Mouse (Mus musculus) small intestine, adult 2 months (tissue): ENCODE measurements around the gene D030056L22Rik. TPM values are rescaled to one million over a fixed set of nuclear protein-coding genes. Genes with fewer than 3 reads are reported as not detected.

ENCODE experiments used
- H3K27ac ChIP-seq: fragments of 200-500 bp; 2 replicates; pipeline ENCODE4 v1.5.1; 2012; ENCODE audit warnings: low read depth, low read length, control low read depth, inconsistent platforms; ENCODE audit not compliant: insufficient read depth
- H3K27me3 ChIP-seq: fragments of 200-500 bp; 2 replicates; pipeline ENCODE4 v1.6.1; 2012; ENCODE audit warnings: mild to moderate bottlenecking, moderate library complexity, low read length, inconsistent platforms; ENCODE audit not compliant: control insufficient read depth, insufficient read depth
- H3K36me3 ChIP-seq: fragments of 200-500 bp; 2 replicates; pipeline ENCODE4 v1.6.1; 2012; ENCODE audit warnings: mild to moderate bottlenecking, low read length, control low read depth, inconsistent platforms; ENCODE audit not compliant: control insufficient read depth, insufficient read depth
- H3K4me1 ChIP-seq: fragments of 200-500 bp; 2 replicates; pipeline ENCODE4 v1.6.1; 2012; ENCODE audit warnings: low read length, inconsistent platforms, mixed read lengths; ENCODE audit not compliant: control insufficient read depth, insufficient read depth, insufficient read length
- H3K4me3 ChIP-seq: fragments of 200-500 bp; 2 replicates; pipeline ENCODE4 v1.5.1; 2012; ENCODE audit warnings: low read depth, mild to moderate bottlenecking, control low read depth, inconsistent platforms, low read length, moderate library complexity
- CTCF ChIP-seq: fragments of 200-500 bp; IDR thresholded peaks from 2 replicates; pipeline ENCODE4 v1.5.1; 2012; ENCODE audit warnings: low read depth, mild to moderate bottlenecking, control low read depth, inconsistent platforms, low read length, moderate library complexity, mixed read lengths; ENCODE audit not compliant: insufficient replicate concordance, insufficient read length; ENCODE audit errors: extremely low read depth
- POLR2A ChIP-seq: fragments of 200-500 bp; IDR thresholded peaks from 2 replicates; pipeline ENCODE4 v1.6.1; 2012; ENCODE audit warnings: low read depth, mild to moderate bottlenecking, control low read depth, inconsistent platforms, low read length, moderate library complexity
- WGBS: fragments of 180-500 bp; shearing (Covaris S2); methylation state at CpG from one replicate; pipeline ENCODE4 v1.1.7; 2018; 5-methylcytosine and 5-hydroxymethylcytosine counted together
- polyA plus RNA-seq: library from polyadenylated mRNA; depleted of rRNA; stranded (reverse); fragments of >200 nt; gene quantifications from 2 replicates; pipeline ENCODE4 v1.2.3, GENCODE M21; 2012

D030056L22Rik gene
- polyA plus RNA-seq, 1 experiment = 8.4 TPM

GRCm38 (mm10) chr19:18725186-18725585 lies 12.2 kb downstream of the D030056L22Rik start:
- TF ChIP-seq POLR2A (no peak), CTCF (no peak)
- H3K4me1 ChIP-seq = peaks cover 3% of the 10 kb centered on the region; the same call in 1 of the 2 replicates
- no peak overlapping the region for H3K27ac ChIP-seq
- H3K36me3 ChIP-seq = no peaks in the 10 kb centered on the region
- no peaks in the 10 kb centered on the region; the same call in 1 of the 2 replicates for H3K27me3 ChIP-seq
- no peak overlapping the region for H3K4me3 ChIP-seq
- 96% methylated on average over 2 of the region's 2 CpGs for WGBS

- 24% methylated on average over 7 of the region's 7 CpGs for whole genome bisulfite sequencing
- Histone ChIP-seq H3K27ac (peak overlapping the region; percentile 17; the same call in 1 of the 2 replicates), H3K4me3 (no peak overlapping the region), H3K4me1 (peaks cover 6% of the 10 kb centered on the region; the same call in 1 of the 2 replicates), H3K27me3 (no peaks in the 10 kb centered on the region; the same call in 1 of the 2 replicates), H3K36me3 (no peaks in the 10 kb centered on the region)
- no peak for TF ChIP-seq POLR2A
- TF ChIP-seq CTCF = no peak
These were observed 17.3 kb downstream of the D030056L22Rik start for GRCm38 (mm10) chr19:18730255-18730654.

- Histone ChIP-seq H3K36me3 (no peaks in the 10 kb centered on the region), H3K27ac (no peak overlapping the region), H3K4me1 (peaks cover 6% of the 10 kb centered on the region; the same call in 1 of the 2 replicates), H3K27me3 (no peaks in the 10 kb centered on the region; the same call in 1 of the 2 replicates), H3K4me3 (no peak overlapping the region)
- 19% methylated on average over 7 of the region's 7 CpGs for WGBS
- TF ChIP-seq POLR2A (no peak), CTCF (no peak)
These were observed 18.1 kb downstream of the D030056L22Rik start for GRCm38 (mm10) chr19:18731077-18731476.

GRCm38 (mm10) chr19:18735901-18736300 lies 22.9 kb downstream of the D030056L22Rik start:
- no peak for TF ChIP-seq CTCF
- TF ChIP-seq POLR2A = no peak
- WGBS = 95% methylated on average over 4 of the region's 4 CpGs
- Histone ChIP-seq H3K4me1 (peaks cover 2% of the 10 kb centered on the region; the same call in 1 of the 2 replicates), H3K27me3 (no peaks in the 10 kb centered on the region), H3K4me3 (no peak overlapping the region), H3K27ac (no peak overlapping the region), H3K36me3 (no peaks in the 10 kb centered on the region)

DNA sequence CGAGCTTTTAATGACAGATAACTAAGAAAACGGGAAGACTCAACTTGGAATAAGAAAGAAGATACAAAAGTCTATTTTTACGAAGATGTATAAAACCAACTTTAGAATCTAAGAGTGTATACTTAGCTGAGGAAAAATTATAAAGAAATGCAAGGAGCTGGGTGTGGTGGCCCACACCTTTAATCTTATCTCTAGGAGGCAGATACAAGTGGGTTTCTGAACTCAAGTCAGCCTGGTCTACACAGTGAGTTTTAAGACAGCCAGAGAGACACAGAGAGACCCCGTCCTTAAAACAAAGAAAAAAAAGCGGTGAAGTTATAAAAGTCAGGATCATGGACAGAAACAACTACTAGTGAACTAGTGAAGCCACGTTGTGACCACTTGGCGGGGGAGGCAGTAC lies 26.2 kb downstream of the D030056L22Rik start:
- WGBS = 78% methylated on average over 7 of the region's 7 CpGs
- H3K27ac ChIP-seq = no peak overlapping the region
- no peak overlapping the region for H3K4me3 ChIP-seq
- H3K36me3 ChIP-seq = no peaks in the 10 kb centered on the region
- no peaks in the 10 kb centered on the region for H3K4me1 ChIP-seq
- no peaks in the 10 kb centered on the region for H3K27me3 ChIP-seq
- TF ChIP-seq CTCF (no peak), POLR2A (no peak)

- WGBS = 68% methylated on average over 5 of the region's 5 CpGs
- H3K36me3 ChIP-seq = no peaks in the 10 kb centered on the region
- no peaks in the 10 kb centered on the region for H3K4me1 ChIP-seq
- H3K27me3 ChIP-seq = no peaks in the 10 kb centered on the region
- TF ChIP-seq CTCF (no peak), POLR2A (no peak)
- H3K4me3 ChIP-seq = no peak overlapping the region
- no peak overlapping the region for H3K27ac ChIP-seq
These were observed 31.0 kb downstream of the D030056L22Rik start for GRCm38 (mm10) chr19:18743946-18744345.

DNA sequence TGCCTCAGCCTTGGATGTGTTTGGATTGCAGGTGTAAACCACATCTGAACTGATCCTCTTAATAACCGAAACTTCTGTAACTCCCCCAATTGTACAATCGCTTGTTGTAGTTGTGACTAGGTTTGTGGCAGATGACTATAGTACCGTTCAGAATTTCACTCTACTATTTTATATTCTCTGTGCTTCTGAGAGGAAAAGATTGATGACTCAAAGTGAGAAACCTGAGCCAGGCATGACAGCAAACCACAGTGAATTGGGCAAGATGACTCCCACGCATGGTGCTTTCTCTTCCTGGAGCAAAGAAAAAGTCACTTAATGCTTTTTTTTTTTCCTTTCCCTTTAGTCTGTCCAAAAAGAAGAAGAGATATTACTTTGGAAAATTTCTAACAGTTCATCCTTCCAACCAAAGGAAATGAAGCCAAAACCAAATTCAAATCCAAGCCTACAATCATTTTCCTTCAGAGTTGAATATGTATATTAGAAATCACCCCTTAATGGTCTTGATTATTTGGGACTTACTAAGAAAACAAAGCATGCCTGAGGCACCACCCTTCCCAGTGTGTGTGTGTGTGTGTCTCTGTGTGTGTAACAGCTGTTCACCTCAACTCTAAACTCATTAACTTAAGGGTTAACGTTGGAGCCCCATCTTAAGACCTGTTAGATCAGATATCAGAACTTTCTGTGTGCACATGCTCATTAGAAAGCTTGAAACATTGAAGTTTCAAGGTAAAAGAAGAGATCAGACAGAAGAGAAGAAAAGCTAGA lies 33.8 kb downstream of the D030056L22Rik start:
- 83% methylated on average over 5 of the region's 5 CpGs for WGBS
- TF ChIP-seq POLR2A (no peak), CTCF (no peak)
- Histone ChIP-seq H3K27ac (no peak overlapping the region), H3K4me1 (no peaks in the 10 kb centered on the region), H3K36me3 (no peaks in the 10 kb centered on the region), H3K27me3 (no peaks in the 10 kb centered on the region), H3K4me3 (no peak overlapping the region)

DNA sequence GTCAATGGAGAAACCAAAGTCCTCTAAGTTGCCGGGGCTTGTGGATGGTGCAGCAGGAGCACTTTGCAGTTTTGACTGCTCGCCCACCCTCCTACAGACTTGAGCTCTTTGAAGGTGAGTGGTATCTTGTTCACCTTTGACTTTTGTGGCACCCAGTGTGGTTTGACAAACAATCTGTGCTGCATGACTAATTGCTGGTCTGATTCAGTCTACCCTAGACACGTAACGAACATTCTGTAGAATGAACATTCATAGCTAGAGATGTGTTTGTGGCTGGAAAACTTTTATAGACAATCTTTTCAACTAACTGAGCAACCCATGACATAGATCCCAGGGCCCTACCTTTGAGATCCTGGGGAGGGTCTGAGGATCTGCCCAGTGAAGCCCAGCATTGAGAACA lies 34.4 kb downstream of the D030056L22Rik start:
- Histone ChIP-seq H3K27ac (no peak overlapping the region), H3K4me3 (no peak overlapping the region), H3K27me3 (no peaks in the 10 kb centered on the region), H3K4me1 (no peaks in the 10 kb centered on the region), H3K36me3 (no peaks in the 10 kb centered on the region)
- 91% methylated on average over 4 of the region's 4 CpGs for WGBS
- TF ChIP-seq POLR2A = no peak
- TF ChIP-seq CTCF = no peak
